Mouse (Mus musculus) kidney, postnatal 14 days (tissue): ENCODE results near the gene Sugt1.
A peak's percentile ranks its signal among the peaks of the same experiment; 100 is the strongest.

Source experiments
- DNase-seq: peaks from one replicate; pipeline ENCODE4 v3.0.0; 2022; ENCODE audit warnings: mixed read lengths

The Sugt1 gene

GRCm38 (mm10) chr14:79607352-79607751 lies 19.9 kb downstream of the Sugt1 start:
- no peak for DNase-seq

- no peak for DNase-seq
Measured at GRCm38 (mm10) chr14:79608286-79608685, 20.8 kb downstream of the Sugt1 start.

- DNase-seq: peak; percentile 6
Measured at GRCm38 (mm10) chr14:79617121-79617828, 29.8 kb downstream of the Sugt1 start.

- no peak for DNase-seq
Measured at GRCm38 (mm10) chr14:79619802-79620201, 32.3 kb downstream of the Sugt1 start.

- DNase-seq: no peak
Measured at GRCm38 (mm10) chr14:79621143-79621542, 33.7 kb downstream of the Sugt1 start.

- no peak for DNase-seq
Measured at GRCm38 (mm10) chr14:79632330-79632729, 44.8 kb downstream of the Sugt1 start.

- peak; percentile 11 for DNase-seq
Measured at GRCm38 (mm10) chr14:79633196-79633595, 45.7 kb downstream of the Sugt1 start.

- peak; percentile 19 for DNase-seq
Measured at GRCm38 (mm10) chr14:79636814-79637213, 49.3 kb downstream of the Sugt1 start.

- no peak for DNase-seq
Measured at GRCm38 (mm10) chr14:79642063-79642462, 54.6 kb downstream of the Sugt1 start.

GRCm38 (mm10) chr14:79645378-79645777 lies 57.9 kb downstream of the Sugt1 start:
- DNase-seq: no peak

GRCm38 (mm10) chr14:79649680-79650079 lies 62.2 kb downstream of the Sugt1 start:
- DNase-seq: no peak

GRCm38 (mm10) chr14:79652654-79653053 lies 65.2 kb downstream of the Sugt1 start:
- DNase-seq: no peak

- no peak for DNase-seq
Measured at GRCm38 (mm10) chr14:79658286-79658685, 70.8 kb downstream of the Sugt1 start.

GRCm38 (mm10) chr14:79658748-79659508 lies 71.4 kb downstream of the Sugt1 start:
- DNase-seq: no peak

GRCm38 (mm10) chr14:79660467-79660866 lies 73.0 kb downstream of the Sugt1 start:
- peak; percentile 10 for DNase-seq

GRCm38 (mm10) chr14:79661005-79661917 lies 73.8 kb downstream of the Sugt1 start:
- peak; percentile 73 for DNase-seq

GRCm38 (mm10) chr14:79662001-79662400 lies 74.5 kb downstream of the Sugt1 start, which contains the start of gene Cnmd:
Gene Cnmd (minus strand): TSS chr14:79662170.
- no peak for DNase-seq

GRCm38 (mm10) chr14:79671008-79671407 lies 83.5 kb downstream of the Sugt1 start:
- DNase-seq: no peak

- no peak for DNase-seq
Measured at GRCm38 (mm10) chr14:79672567-79672966, 85.1 kb downstream of the Sugt1 start.

- peak; percentile 25 for DNase-seq
Measured at GRCm38 (mm10) chr14:79673083-79674013, 85.9 kb downstream of the Sugt1 start.

- DNase-seq: no peak
Measured at GRCm38 (mm10) chr14:79677108-79677753, 89.7 kb downstream of the Sugt1 start.
